15 mouse cellular contexts compared by ENCODE assay signal in genomic region chr9:62205264-62205663, GRCm38 (mm10).
A peak's percentile ranks its signal among the peaks of the same experiment; 100 is the strongest.
DNase-seq lines count a peak whose midpoint lies in the region; TF ChIP-seq lines count a peak whose summit lies in the region.
"Had no signal": no experiment of that assay in that cellular context is flagged by ENCODE, and none has a peak within 500 bp of the region (broad histone marks: within the 10 kb centered on the region; RNA-seq: fewer than 3 reads in every experiment).

No protein-coding gene starts in this region.

- H3K27ac ChIP-seq in limb, embryonic 10.5 days: peak overlapping the region; percentile 36
- H3K27ac ChIP-seq in layer of hippocampus, adult 2 months: no peak overlapping the region
- H3K27ac ChIP-seq: embryonic facial prominence, embryonic 12.5 days; forebrain, embryonic 13.5 days; heart, embryonic 15.5 days; liver, embryonic 12.5 days had no signal

- WGBS in limb, embryonic 10.5 days: 44% methylated on average over 4 of the region's 4 CpGs

- peak; percentile 9 for DNase-seq in kidney, adult 11 months
- no peak for DNase-seq in kidney, adult 9 months
- DNase-seq in R1 (ENCODE audit: low read depth, low spot score): peak; percentile 40
- peak; percentile 36 for DNase-seq in embryo, embryonic 9.5 days (ENCODE audit: extremely low spot score)
- no peak for DNase-seq in limb, embryonic 10.5 days (ENCODE audit: low spot score)
- no peak for DNase-seq in Muller cell, postnatal 12 days (ENCODE audit: inconsistent ontology term)
- no peak for DNase-seq in T-cell, adult 2 months (ENCODE audit: low spot score)
- no peak for DNase-seq in layer of hippocampus, adult 2 months (ENCODE audit: low spot score in 2 of 2)
- DNase-seq: adrenal gland, postnatal 36 days; cerebellum, adult 11-12 months had no signal

- H3K9me3 ChIP-seq in limb, embryonic 10.5 days (replicated peaks): no peaks in the 10 kb centered on the region
- H3K9me3 ChIP-seq: embryonic facial prominence, embryonic 12.5 days; forebrain, embryonic 13.5 days; heart, embryonic 15.5 days had no signal

- no peaks in the 10 kb centered on the region for H3K36me3 ChIP-seq in limb, embryonic 10.5 days
- H3K36me3 ChIP-seq: embryonic facial prominence, embryonic 12.5 days; heart, embryonic 15.5 days; liver, embryonic 12.5 days had no signal

- H3K4me1 ChIP-seq in limb, embryonic 10.5 days: peaks cover 11% of the 10 kb centered on the region
- H3K4me1 ChIP-seq: embryonic facial prominence, embryonic 12.5 days; forebrain, embryonic 13.5 days; heart, embryonic 15.5 days had no signal

- TF ChIP-seq CTCF in layer of hippocampus, adult 2 months (conservative IDR thresholded peaks at IDR 0.05): no peak

- no peaks in the 10 kb centered on the region for H3K27me3 ChIP-seq in limb, embryonic 10.5 days (ENCODE audit: low read depth, poor library complexity, severe bottlenecking)
- H3K27me3 ChIP-seq: embryonic facial prominence, embryonic 12.5 days; forebrain, embryonic 13.5 days; heart, embryonic 15.5 days; liver, embryonic 12.5 days had no signal

- no peak overlapping the region for H3K4me3 ChIP-seq in limb, embryonic 10.5 days
- no peak overlapping the region for H3K4me3 ChIP-seq in layer of hippocampus, adult 2 months
- H3K4me3 ChIP-seq: embryonic facial prominence, embryonic 12.5 days; forebrain, embryonic 13.5 days; heart, embryonic 15.5 days; liver, embryonic 12.5 days; myocyte had no signal

Comparison
In these comparisons a context has a peak if more than half of its experiments do, and no peak if none do; other contexts are left out.
1. DNase-seq: peak in kidney, adult 11 months (single experiment), R1 (single experiment) and embryo, embryonic 9.5 days (single experiment); none in kidney, adult 9 months (single experiment), limb, embryonic 10.5 days (single experiment), Muller cell, postnatal 12 days (single experiment), T-cell, adult 2 months (single experiment) and layer of hippocampus, adult 2 months (0 of 2).